Mouse (Mus musculus): ENCODE results near the gene Zfp941. TPM values are rescaled to one million over a fixed set of nuclear protein-coding genes. Genes with fewer than 3 reads are reported as not detected.

Gene Zfp941
- total RNA-seq (2021), result 10 to 100 TPM; 23.3 to 29.6 TPM
- long read RNA-seq, experiment 1, transcript Zfp941-202 (3 exons, 3,851 nt), result major isoform, 13 of 23 reads
- long read RNA-seq, experiment 1, partial matches to known transcripts, result 1 of 23 reads
- long read RNA-seq, experiment 1, other reads (novel, unspliced or antisense), result 9 of 23 reads
- long read RNA-seq, experiment 2, transcript Zfp941-202 (3 exons, 3,851 nt), result major isoform, 14 of 21 reads
- long read RNA-seq, experiment 2, partial matches to known transcripts, result 1 of 21 reads
- long read RNA-seq, experiment 2, other reads (novel, unspliced or antisense), result 6 of 21 reads

GRCm38 (mm10) chr7:140821653-140822329 lies at the start of gene Zfp941:
Gene Zfp941, minus strand, starts transcription at chr7:140822178.
- peak; percentile 65 to 67 for DNase-seq (ENCODE audit: low spot score in 2 of 2)

GRCm38 (mm10) chr7:140864761-140865160 lies 42.8 kb upstream of the Zfp941 start:
- DNase-seq (ENCODE audit: low spot score in 2 of 2), result no peak

- no peak for DNase-seq (ENCODE audit: low spot score in 2 of 2)
These were observed 38.8 kb upstream of the Zfp941 start for GRCm38 (mm10) chr7:140860728-140861127.

- no peak for DNase-seq (ENCODE audit: low spot score in 2 of 2)
These were observed 38.0 kb upstream of the Zfp941 start for GRCm38 (mm10) chr7:140859997-140860396.

- DNase-seq (ENCODE audit: low spot score in 2 of 2), result no peak
These were observed 36.8 kb upstream of the Zfp941 start for GRCm38 (mm10) chr7:140858746-140859145.

- no peak for DNase-seq (ENCODE audit: low spot score in 2 of 2)
These were observed 35.9 kb upstream of the Zfp941 start, which contains the start of gene Bet1l for GRCm38 (mm10) chr7:140857550-140858505. Gene Bet1l, minus strand, starts transcription at chr7:140857577.

- peak; percentile 87 to 93 for DNase-seq (ENCODE audit: low spot score in 2 of 2)
These were observed 35.0 kb upstream of the Zfp941 start, which contains the start of gene Ric8a for GRCm38 (mm10) chr7:140856785-140857549. Gene Ric8a, plus strand, starts transcription at chr7:140856957.

GRCm38 (mm10) chr7:140855860-140856784 lies 34.1 kb upstream of the Zfp941 start, which contains the start of gene Gm45785:
Gene Gm45785, minus strand, starts transcription at chr7:140856331.
- peak; percentile 74 to 82 for DNase-seq (ENCODE audit: low spot score in 2 of 2)

GRCm38 (mm10) chr7:140855181-140855580 lies 33.2 kb upstream of the Zfp941 start:
- DNase-seq (ENCODE audit: low spot score in 2 of 2), result no peak

GRCm38 (mm10) chr7:140854483-140854882 lies 32.5 kb upstream of the Zfp941 start:
- no peak for DNase-seq (ENCODE audit: low spot score in 2 of 2)

- no peak for DNase-seq (ENCODE audit: low spot score in 2 of 2)
These were observed 31.4 kb upstream of the Zfp941 start for GRCm38 (mm10) chr7:140853386-140853785.

GRCm38 (mm10) chr7:140851916-140852315 lies 29.9 kb upstream of the Zfp941 start:
- no peak for DNase-seq (ENCODE audit: low spot score in 2 of 2)

- no peak for DNase-seq (ENCODE audit: low spot score in 2 of 2)
These were observed 26.6 kb upstream of the Zfp941 start for GRCm38 (mm10) chr7:140848591-140848990.

GRCm38 (mm10) chr7:140847755-140848580 lies 26.0 kb upstream of the Zfp941 start, which contains the start of gene Odf3:
Gene Odf3, plus strand, starts transcription at chr7:140847805.
- no peak for DNase-seq (ENCODE audit: low spot score in 2 of 2)

GRCm38 (mm10) chr7:140846676-140847075 lies 24.7 kb upstream of the Zfp941 start:
- DNase-seq (ENCODE audit: low spot score in 2 of 2), result no peak

- DNase-seq (ENCODE audit: low spot score in 2 of 2), result no peak
These were observed 23.7 kb upstream of the Zfp941 start for GRCm38 (mm10) chr7:140845683-140846082.

GRCm38 (mm10) chr7:140844905-140845665 lies 23.1 kb upstream of the Zfp941 start, which contains the start of gene Scgb1c1:
Gene Scgb1c1, plus strand, starts transcription at chr7:140845547.
- peak; percentile 90 to 97 for DNase-seq (ENCODE audit: low spot score in 2 of 2)
